Mouse (Mus musculus): Measurements from ENCODE around the gene Ccdc170. TPM values are rescaled to one million over a fixed set of nuclear protein-coding genes. Genes with fewer than 3 reads are reported as not detected.
"Not testable (repeated sequence)": the region's sequence is repeated elsewhere in the genome, so short reads cannot be mapped to it uniquely, and the experiment has no call there.

Ccdc170 gene
- 0.07 and 0.13 TPM in 2 replicates for polyA plus RNA-seq (2015; fragmentation: Nextera tagmentation; extraction: Ambion mirVana)

DNA sequence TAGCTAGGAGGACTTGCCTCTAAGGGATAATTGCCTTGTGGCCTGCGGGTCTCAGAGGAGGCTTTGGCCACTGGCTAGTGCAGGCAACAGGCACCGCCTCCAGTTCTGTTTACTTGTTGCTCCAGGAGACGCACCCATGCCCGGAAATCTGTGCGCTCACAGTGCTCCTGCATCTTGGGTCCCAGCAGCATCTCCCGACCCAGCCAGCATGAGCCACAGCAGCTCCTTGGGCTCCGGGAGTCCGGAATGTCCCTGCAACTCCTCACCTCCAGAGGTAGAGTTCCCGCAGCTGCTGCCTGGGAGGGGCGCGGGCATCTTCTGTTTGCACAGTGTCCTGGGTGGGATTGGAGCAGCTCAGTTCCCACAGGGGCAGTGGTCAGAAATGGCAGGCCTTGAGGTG is at the start of gene Ccdc170:
Ccdc170 (plus strand) TSS at position 148 of the 400 bp plus-strand sequence.
- H3K4me1 ChIP-seq: 0 out of 2 replicates have a peak, but pooled peaks cover 5% of the 10 kb centered on the region
- no peak within 1 kb of the TSS for H3K4me3 ChIP-seq
- H3K36me3 ChIP-seq: no peaks in the 10 kb centered on the region
- H3K27me3 ChIP-seq: no peaks in the 10 kb centered on the region; the same call in 1 of the 2 replicates
- no peak within 1 kb of the TSS for H3K9ac ChIP-seq
- H3K4me2 ChIP-seq: 0 out of 2 replicates have a peak within 1 kb of the TSS, but pooled peaks have one; percentile 1
- WGBS: 34% methylated on average over 11 of the region's 11 CpGs
- no peak within 1 kb of the TSS for H3K27ac ChIP-seq
- no peaks in the 10 kb centered on the region for H3K9me3 ChIP-seq
- ATAC-seq (ENCODE audit: insufficient number of reproducible peaks, insufficient read depth, low FRiP score, low TSS enrichment, low read depth): no peak

DNA sequence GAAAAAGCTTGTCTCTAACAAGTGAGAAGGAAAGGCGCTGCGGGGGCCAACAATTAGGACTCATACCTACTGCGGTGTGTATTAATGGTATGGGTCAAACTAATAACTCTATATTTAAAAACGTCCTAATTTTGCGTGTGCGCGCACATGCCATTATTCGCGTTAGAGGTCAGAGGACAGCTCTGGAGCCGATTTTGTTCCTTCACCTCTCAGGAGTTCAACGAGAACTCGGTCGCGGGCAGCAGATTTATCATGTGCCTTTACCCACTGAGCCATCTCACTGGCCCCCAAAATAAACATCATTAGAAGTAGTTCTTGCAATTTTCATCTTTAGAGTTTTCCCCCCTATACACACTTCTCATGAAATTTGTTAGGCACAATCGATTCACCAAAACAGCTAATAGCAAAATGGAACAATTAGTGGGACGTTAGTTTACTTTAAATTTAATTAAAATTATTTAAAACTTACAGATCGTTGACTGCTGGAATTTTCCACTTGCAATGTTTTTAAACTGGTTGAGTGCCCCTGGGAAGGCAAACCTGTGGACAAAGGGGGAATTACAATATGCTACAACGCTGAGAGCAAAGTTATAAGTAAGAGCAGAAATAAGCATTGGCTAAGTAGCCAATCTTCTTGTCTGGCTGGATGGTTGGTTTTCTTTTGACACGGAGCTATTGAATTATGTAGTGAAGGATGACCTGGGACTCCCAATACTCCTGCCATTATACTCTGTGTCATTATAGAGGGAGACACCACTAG is 49.1 kb upstream of the Ccdc170 start:
- peak overlapping the region; percentile 63 for H3K4me2 ChIP-seq
- no peaks in the 10 kb centered on the region for H3K9me3 ChIP-seq
- H3K4me3 ChIP-seq: peak overlapping the region; percentile 71
- peaks cover 14% of the 10 kb centered on the region for H3K4me1 ChIP-seq
- no peaks in the 10 kb centered on the region for H3K27me3 ChIP-seq
- no peak for ATAC-seq (ENCODE audit: insufficient number of reproducible peaks, insufficient read depth, low FRiP score, low TSS enrichment, low read depth)
- H3K27ac ChIP-seq: peak overlapping the region; percentile 90
- peak overlapping the region; percentile 83 for H3K9ac ChIP-seq
- WGBS: 7% methylated on average over 19 of the region's 19 CpGs
- H3K36me3 ChIP-seq: peaks cover 16% of the 10 kb centered on the region; the same call in 1 of the 2 replicates

DNA sequence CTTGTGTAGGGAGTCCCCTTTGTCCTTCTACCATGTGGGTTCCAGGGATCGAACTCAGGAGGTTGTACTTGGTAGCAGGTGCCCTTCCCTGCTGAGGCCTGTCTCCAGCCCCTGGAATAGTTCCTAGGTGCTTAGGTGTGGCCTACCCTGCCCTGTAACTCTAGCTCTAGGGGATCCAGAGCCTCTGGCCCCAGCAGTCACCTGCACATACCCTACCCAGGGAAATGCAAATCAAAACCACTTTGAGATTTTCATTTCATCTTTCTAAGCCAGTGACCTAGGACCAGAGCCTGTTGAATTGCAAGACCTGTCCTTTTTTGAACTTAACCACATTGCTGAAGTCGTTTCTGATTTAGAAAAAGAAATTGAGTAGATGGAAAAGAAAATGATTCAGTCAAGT is 48.4 kb upstream of the Ccdc170 start:
- WGBS: 82% methylated on average over 2 of the region's 2 CpGs
- ATAC-seq (ENCODE audit: insufficient number of reproducible peaks, insufficient read depth, low FRiP score, low TSS enrichment, low read depth); H3K27ac ChIP-seq; H3K9me3 ChIP-seq; H3K4me3 ChIP-seq; H3K27me3 ChIP-seq; H3K9ac ChIP-seq: not testable (repeated sequence)
- peaks cover 14% of the 10 kb centered on the region for H3K4me1 ChIP-seq
- peak overlapping the region; percentile 63 for H3K4me2 ChIP-seq
- peaks cover 16% of the 10 kb centered on the region; the same call in 1 of the 2 replicates for H3K36me3 ChIP-seq

DNA sequence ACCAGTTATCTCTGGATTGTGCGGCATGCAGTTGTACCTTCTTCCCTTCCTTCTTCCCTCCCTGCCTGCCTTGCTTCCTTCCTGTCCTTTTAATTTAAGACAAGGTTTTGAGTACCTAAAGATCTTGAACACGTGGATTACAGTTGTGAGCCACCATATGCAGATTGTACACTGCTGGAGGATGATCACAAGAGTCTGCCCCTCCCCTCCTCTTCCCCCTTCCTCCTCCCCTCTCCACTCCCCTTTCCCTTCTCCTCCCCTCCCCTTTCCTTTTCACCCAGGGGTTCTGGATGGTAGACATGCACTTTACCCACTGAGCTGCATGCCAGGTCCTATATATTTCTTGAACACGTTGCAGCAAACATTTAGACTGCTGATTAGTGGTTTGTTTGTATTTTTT is 46.9 kb upstream of the Ccdc170 start:
- no peaks in the 10 kb centered on the region for H3K9me3 ChIP-seq
- H3K4me3 ChIP-seq: no peak overlapping the region
- no peak overlapping the region for H3K9ac ChIP-seq
- H3K27ac ChIP-seq: no peak overlapping the region
- no peaks in the 10 kb centered on the region for H3K27me3 ChIP-seq
- peaks cover 30% of the 10 kb centered on the region for H3K36me3 ChIP-seq
- ATAC-seq (ENCODE audit: insufficient number of reproducible peaks, insufficient read depth, low FRiP score, low TSS enrichment, low read depth): no peak
- H3K4me1 ChIP-seq: peaks cover 14% of the 10 kb centered on the region
- WGBS: 75% methylated on average over 3 of the region's 3 CpGs
- H3K4me2 ChIP-seq: no peak overlapping the region

DNA sequence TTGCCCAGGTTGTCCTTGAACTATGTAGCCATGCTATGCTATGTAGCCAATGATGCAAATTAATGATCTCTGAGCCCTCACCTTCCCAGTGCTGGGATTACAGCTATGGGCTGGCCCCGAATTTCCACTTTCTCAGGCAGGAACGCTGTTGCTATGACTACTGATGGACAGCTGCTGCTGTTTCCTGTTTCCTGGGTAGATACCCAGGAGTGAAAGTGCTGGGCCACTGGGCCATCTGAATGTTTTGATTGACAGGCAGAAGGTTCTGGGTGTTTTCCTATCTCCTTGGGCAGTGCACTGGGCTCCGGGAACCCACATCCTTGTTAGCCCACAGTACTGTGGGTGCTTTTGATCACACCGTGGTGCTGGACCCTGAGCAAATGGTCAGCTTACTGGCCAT is 25.9 kb upstream of the Ccdc170 start:
- Histone ChIP-seq H3K27me3 (no peaks in the 10 kb centered on the region), H3K9me3 (no peaks in the 10 kb centered on the region), H3K36me3 (peaks cover 42% of the 10 kb centered on the region), H3K4me2 (no peak overlapping the region), H3K4me3 (no peak overlapping the region), H3K9ac (no peak overlapping the region), H3K4me1 (no peaks in the 10 kb centered on the region), H3K27ac (no peak overlapping the region)
- WGBS: 78% methylated on average over 4 of the region's 4 CpGs
- ATAC-seq (ENCODE audit: insufficient number of reproducible peaks, insufficient read depth, low FRiP score, low TSS enrichment, low read depth): no peak

DNA sequence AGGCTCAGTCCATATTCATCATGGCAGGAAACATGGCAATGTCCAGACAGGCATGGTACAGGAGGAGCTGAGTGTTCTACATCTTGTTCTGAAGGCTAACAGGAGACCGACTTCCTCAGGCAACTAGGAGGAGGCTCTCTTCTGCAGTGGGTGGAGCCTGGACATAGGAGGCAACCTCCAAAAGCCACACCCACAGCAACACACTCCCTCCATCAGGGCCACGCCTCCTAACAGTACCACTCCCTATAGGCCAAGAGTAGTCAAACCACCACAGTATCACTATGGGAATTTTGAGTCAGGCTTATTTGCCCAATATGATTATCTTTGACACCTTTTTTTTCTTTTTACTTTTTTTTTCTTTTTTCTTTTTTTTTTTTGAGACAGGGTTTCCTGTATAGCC is 22.1 kb upstream of the Ccdc170 start:
- Histone ChIP-seq H3K9me3 (no peaks in the 10 kb centered on the region), H3K4me1 (no peaks in the 10 kb centered on the region), H3K27me3 (no peaks in the 10 kb centered on the region), H3K27ac (no peak overlapping the region), H3K4me3 (no peak overlapping the region), H3K36me3 (peaks cover 12% of the 10 kb centered on the region), H3K4me2 (no peak overlapping the region), H3K9ac (no peak overlapping the region)
- ATAC-seq (ENCODE audit: insufficient number of reproducible peaks, insufficient read depth, low FRiP score, low TSS enrichment, low read depth): no peak
- 90% methylated on average over 2 of the region's 2 CpGs for WGBS

DNA sequence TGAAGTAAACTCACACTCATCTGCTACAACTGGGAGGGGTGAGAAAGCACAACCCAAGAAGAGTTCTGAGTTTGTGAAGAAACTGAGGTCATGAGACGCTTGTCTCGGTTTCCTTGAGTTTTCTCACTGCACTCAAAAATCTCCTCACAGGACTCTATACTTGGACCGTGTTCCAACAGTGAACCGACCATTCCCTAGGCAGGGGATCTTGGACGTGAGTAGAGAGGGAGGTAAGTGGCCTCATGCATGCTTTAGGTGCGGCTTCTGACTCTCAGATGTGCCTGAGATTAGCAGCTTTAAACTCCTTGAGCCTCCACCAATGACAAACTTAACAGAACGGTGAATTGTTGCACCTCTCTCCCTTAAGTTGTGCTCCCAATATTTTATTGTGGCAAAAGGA is 16.5 kb upstream of the Ccdc170 start:
- H3K9me3 ChIP-seq: no peaks in the 10 kb centered on the region
- H3K4me1 ChIP-seq: no peaks in the 10 kb centered on the region
- ATAC-seq (ENCODE audit: insufficient number of reproducible peaks, insufficient read depth, low FRiP score, low TSS enrichment, low read depth): no peak
- H3K9ac ChIP-seq: no peak overlapping the region
- 68% methylated on average over 7 of the region's 7 CpGs for WGBS
- H3K4me2 ChIP-seq: no peak overlapping the region
- no peaks in the 10 kb centered on the region for H3K27me3 ChIP-seq
- no peak overlapping the region for H3K27ac ChIP-seq
- H3K4me3 ChIP-seq: no peak overlapping the region
- H3K36me3 ChIP-seq: no peaks in the 10 kb centered on the region

DNA sequence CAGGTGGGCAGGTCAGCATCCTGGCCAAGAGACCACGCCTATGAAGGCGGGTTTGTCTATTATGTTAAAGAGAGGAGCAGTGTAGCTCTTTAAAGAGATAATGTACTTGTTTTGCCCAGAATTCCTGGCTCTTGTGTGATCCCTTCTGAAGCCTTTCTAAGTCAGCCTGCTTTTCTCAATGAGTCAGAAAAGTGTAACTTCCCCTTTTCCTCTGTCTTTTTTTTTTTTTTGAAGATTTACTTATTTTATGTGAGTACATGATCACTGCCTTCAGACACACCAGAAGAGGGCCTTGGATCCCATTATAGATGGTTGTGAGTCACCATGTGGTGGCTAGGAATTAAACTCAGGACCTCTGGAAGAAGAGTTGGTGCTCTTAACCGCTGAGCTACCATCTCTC is 12.9 kb upstream of the Ccdc170 start:
- Histone ChIP-seq H3K27ac (no peak overlapping the region), H3K9ac (no peak overlapping the region), H3K4me1 (no peaks in the 10 kb centered on the region), H3K4me2 (no peak overlapping the region), H3K4me3 (no peak overlapping the region), H3K27me3 (no peaks in the 10 kb centered on the region), H3K9me3 (no peaks in the 10 kb centered on the region), H3K36me3 (no peaks in the 10 kb centered on the region)
- no peak for ATAC-seq (ENCODE audit: insufficient number of reproducible peaks, insufficient read depth, low FRiP score, low TSS enrichment, low read depth)
- 69% methylated on average over 3 of the region's 3 CpGs for WGBS

DNA sequence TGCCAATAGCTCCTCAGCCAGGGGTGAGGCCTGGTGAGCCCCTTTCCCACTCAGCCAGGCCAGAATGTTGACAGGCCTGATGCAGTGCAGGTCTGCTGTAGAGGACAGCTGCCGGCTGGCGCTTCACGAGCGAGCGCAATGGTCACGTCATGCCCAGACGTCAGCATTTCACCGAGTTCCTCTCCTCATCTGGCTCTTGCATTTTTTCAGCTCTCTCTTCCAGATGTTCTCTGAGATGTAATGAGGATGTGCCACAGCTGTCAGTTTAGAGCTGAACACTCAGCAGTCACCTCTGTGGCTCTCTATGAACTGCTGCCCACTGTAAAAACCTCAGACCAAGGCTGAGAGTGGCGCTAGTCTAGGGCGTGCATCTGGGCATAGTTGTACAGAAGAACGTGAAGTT is 8.7 kb upstream of the Ccdc170 start:
- Histone ChIP-seq H3K4me2 (no peak overlapping the region), H3K27me3 (no peaks in the 10 kb centered on the region)

DNA sequence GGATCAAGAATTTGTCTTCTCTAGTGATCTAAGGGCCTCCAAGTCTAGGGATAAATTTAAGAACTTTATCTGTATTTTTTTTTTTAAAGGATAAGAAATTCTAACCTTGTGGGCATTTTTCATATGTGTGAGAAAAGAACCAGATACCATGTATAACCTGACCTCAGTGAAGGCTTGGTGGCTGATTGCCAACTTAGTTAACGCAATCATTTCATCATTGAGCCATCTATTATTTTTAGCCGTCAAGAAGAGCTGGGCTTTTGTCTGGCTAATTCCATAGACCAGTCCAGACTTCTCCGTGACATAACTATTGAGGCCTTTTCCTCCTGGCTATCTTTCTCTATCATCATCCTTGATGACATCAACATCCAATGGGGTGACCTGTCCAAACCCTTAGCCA is 6.9 kb upstream of the Ccdc170 start:
- H3K4me1 ChIP-seq: no peaks in the 10 kb centered on the region
- H3K4me2 ChIP-seq: no peak overlapping the region
- no peak overlapping the region for H3K27ac ChIP-seq
- no peaks in the 10 kb centered on the region for H3K36me3 ChIP-seq
- no peaks in the 10 kb centered on the region for H3K27me3 ChIP-seq
- no peaks in the 10 kb centered on the region for H3K9me3 ChIP-seq
- 83% methylated on average over 3 of the region's 3 CpGs for WGBS
- ATAC-seq (ENCODE audit: insufficient number of reproducible peaks, insufficient read depth, low FRiP score, low TSS enrichment, low read depth): no peak
- no peak overlapping the region for H3K9ac ChIP-seq
- no peak overlapping the region for H3K4me3 ChIP-seq

More for the DNA sequence above, 8.7 kb upstream of the Ccdc170 start:
- no peak overlapping the region for H3K27ac ChIP-seq
- H3K4me1 ChIP-seq: no peaks in the 10 kb centered on the region
- 79% methylated on average over 11 of the region's 11 CpGs for WGBS
- no peak overlapping the region for H3K4me3 ChIP-seq
- no peak overlapping the region for H3K9ac ChIP-seq
- H3K36me3 ChIP-seq: no peaks in the 10 kb centered on the region
- H3K9me3 ChIP-seq: no peaks in the 10 kb centered on the region
- ATAC-seq (ENCODE audit: insufficient number of reproducible peaks, insufficient read depth, low FRiP score, low TSS enrichment, low read depth): no peak

DNA sequence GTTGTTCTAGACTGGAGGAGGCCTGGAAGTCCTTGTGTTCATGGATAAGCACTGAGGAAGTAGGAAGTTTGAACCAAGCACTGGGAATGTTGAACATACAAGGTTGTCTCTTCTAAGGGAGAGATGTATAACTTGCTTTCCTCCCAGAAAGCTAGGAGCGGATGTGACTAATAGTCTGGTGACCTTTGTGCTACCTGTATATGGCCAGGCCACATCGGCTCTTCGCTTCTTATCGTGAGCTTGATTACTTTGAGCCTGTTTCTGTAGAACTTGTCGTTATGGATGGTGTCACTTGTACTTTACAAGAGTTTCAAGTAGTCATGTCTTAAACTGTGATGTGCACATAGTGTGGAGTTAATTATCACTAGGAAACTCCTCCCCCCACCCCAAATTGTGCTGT is 5.7 kb upstream of the Ccdc170 start:
- Histone ChIP-seq H3K36me3 (no peaks in the 10 kb centered on the region), H3K4me1 (no peaks in the 10 kb centered on the region), H3K4me2 (no peak overlapping the region), H3K9me3 (no peaks in the 10 kb centered on the region), H3K27me3 (no peaks in the 10 kb centered on the region), H3K9ac (no peak overlapping the region), H3K27ac (no peak overlapping the region), H3K4me3 (no peak overlapping the region)
- ATAC-seq (ENCODE audit: insufficient number of reproducible peaks, insufficient read depth, low FRiP score, low TSS enrichment, low read depth): no peak
- WGBS: 88% methylated on average over 5 of the region's 5 CpGs

DNA sequence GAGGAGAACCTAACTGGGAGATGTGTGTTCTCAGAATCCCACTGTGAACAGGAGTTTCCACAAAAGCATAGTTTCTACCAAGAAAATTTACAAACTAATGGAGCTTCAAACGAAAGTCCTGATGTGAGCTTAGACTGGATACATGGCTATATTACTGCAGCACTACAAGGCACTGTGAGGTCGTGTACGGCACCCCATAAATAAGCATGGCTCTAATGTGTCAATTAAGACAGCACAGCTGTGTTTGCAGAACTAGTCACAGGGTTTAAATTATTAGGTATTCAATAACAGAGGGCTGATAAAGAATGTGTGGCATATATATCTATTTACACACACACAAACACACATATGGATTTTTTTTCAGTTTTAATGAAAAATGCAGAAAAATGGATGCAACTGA is 1.4 kb upstream of the Ccdc170 start:
- no peaks in the 10 kb centered on the region for H3K36me3 ChIP-seq
- no peaks in the 10 kb centered on the region for H3K9me3 ChIP-seq
- 70% methylated on average over 3 of the region's 3 CpGs for WGBS
- no peak overlapping the region for H3K9ac ChIP-seq
- ATAC-seq (ENCODE audit: insufficient number of reproducible peaks, insufficient read depth, low FRiP score, low TSS enrichment, low read depth): no peak
- no peak overlapping the region for H3K4me2 ChIP-seq
- H3K4me3 ChIP-seq: no peak overlapping the region
- H3K27me3 ChIP-seq: no peaks in the 10 kb centered on the region; the same call in 1 of the 2 replicates
- H3K27ac ChIP-seq: no peak overlapping the region
- 0 out of 2 replicates have a peak, but pooled peaks cover 5% of the 10 kb centered on the region for H3K4me1 ChIP-seq
